Mouse (Mus musculus) stomach, postnatal 0 days (tissue): ENCODE measurements around the gene Fam184a. TPM values are rescaled to one million over a fixed set of nuclear protein-coding genes. Genes with fewer than 3 reads are reported as not detected.

ENCODE experiments used
- ATAC-seq: fragments of 200-750 bp; cut with Nextera tagmentation; 2 replicates; pipeline ENCODE4 v1.8.0; 2017; ENCODE audit not compliant: low FRiP score, low TSS enrichment
- DNase-seq: peaks from one replicate; pipeline ENCODE4 v3.0.0-alpha.2; 2016; ENCODE audit warnings: low spot score
- H3K27ac ChIP-seq: fragments of 300-500 bp; sonication (generic); replicated peaks from 2 replicates; pipeline ENCODE4 v1.5.1; 2014; ENCODE audit warnings: mild to moderate bottlenecking, control low read depth
- H3K27me3 ChIP-seq: fragments of 300-500 bp; sonication (generic); 2 replicates; pipeline ENCODE4 v1.6.1; 2014; ENCODE audit warnings: low read length; ENCODE audit not compliant: control insufficient read depth, insufficient read depth
- H3K36me3 ChIP-seq: fragments of 300-500 bp; sonication (generic); 2 replicates; pipeline ENCODE4 v1.6.1; 2014; ENCODE audit warnings: low read length, mixed read lengths; ENCODE audit not compliant: control insufficient read depth, insufficient read depth
- H3K4me1 ChIP-seq: fragments of 300-500 bp; sonication (generic); replicated peaks from 2 replicates; pipeline ENCODE4 v1.6.1; 2014; ENCODE audit warnings: antibody characterized with exemption; ENCODE audit not compliant: control insufficient read depth, insufficient read depth
- H3K4me2 ChIP-seq: fragments of 300-500 bp; sonication (generic); replicated peaks from 2 replicates; pipeline ENCODE4 v1.6.1; 2014; ENCODE audit warnings: low read depth, mild to moderate bottlenecking, control low read depth, moderate library complexity
- H3K4me3 ChIP-seq: fragments of 300-500 bp; sonication (generic); 2 replicates; pipeline ENCODE4 v1.5.1; 2014; ENCODE audit warnings: low read depth, low read length, control low read depth
- H3K9ac ChIP-seq: fragments of 300-500 bp; sonication (generic); 2 replicates; pipeline ENCODE4 v1.6.1; 2014; ENCODE audit warnings: mild to moderate bottlenecking, low read length, control low read depth, mixed read lengths
- H3K9me3 ChIP-seq: fragments of 300-500 bp; sonication (generic); 2 replicates; pipeline ENCODE4 v1.6.1; 2016; ENCODE audit warnings: low read length; ENCODE audit not compliant: control insufficient read depth
- CTCF ChIP-seq: IDR thresholded peaks from 2 replicates; pipeline ENCODE4 v1.5.1; 2016; ENCODE audit warnings: antibody characterized with exemption, low read depth, mild to moderate bottlenecking, moderate library complexity
- EP300 ChIP-seq: optimal IDR thresholded peaks from 2 replicates; pipeline ENCODE3; 2016; ENCODE audit warnings: antibody characterized with exemption
- WGBS: fragments of 180-500 bp; shearing (Covaris S2); extraction: QIAGEN DNeasy Blood & Tissue Kit; methylation state at CpG from one replicate; pipeline ENCODE4 v1.1.7; 2014; 5-methylcytosine and 5-hydroxymethylcytosine counted together
- polyA plus RNA-seq: library from polyadenylated mRNA; unstranded; fragments of >200 nt; fragmentation: Nextera tagmentation; extraction: Ambion mirVana; gene quantifications from 2 replicates; pipeline ENCODE4 v1.2.1, GENCODE M21; 2015

Gene Fam184a
- polyA plus RNA-seq, 1 experiment from 2014 or later: 0.65 TPM

- no peak overlapping the region for H3K4me2 ChIP-seq
- DNase-seq: no peak
Measured at GRCm38 (mm10) chr10:53771480-53771879, 20.6 kb upstream of the Fam184a start.

GRCm38 (mm10) chr10:53768745-53769144, 17.8 kb upstream of the Fam184a start:
- Histone ChIP-seq H3K4me2 (no peak overlapping the region), H3K9ac (no peak overlapping the region), H3K36me3 (no peaks in the 10 kb centered on the region), H3K9me3 (no peaks in the 10 kb centered on the region), H3K27me3 (no peaks in the 10 kb centered on the region), H3K4me1 (no peaks in the 10 kb centered on the region), H3K4me3 (no peak overlapping the region), H3K27ac (no peak overlapping the region)
- DNase-seq (no peak), ATAC-seq (no peak)
- TF ChIP-seq CTCF: no peak
- no peak for TF ChIP-seq EP300
- WGBS: 62% methylated on average over 3 of the region's 3 CpGs

More at GRCm38 (mm10) chr10:53771480-53771879, 20.6 kb upstream of the Fam184a start:
- 57% methylated on average over 2 of the region's 2 CpGs for WGBS
- Histone ChIP-seq H3K9ac (no peak overlapping the region), H3K27me3 (no peaks in the 10 kb centered on the region), H3K27ac (no peak overlapping the region), H3K36me3 (no peaks in the 10 kb centered on the region), H3K4me1 (no peaks in the 10 kb centered on the region), H3K4me3 (no peak overlapping the region), H3K9me3 (no peaks in the 10 kb centered on the region)
- no peak for TF ChIP-seq EP300
- TF ChIP-seq CTCF: no peak
- ATAC-seq: no peak

- H3K27ac ChIP-seq: no peak overlapping the region
- ATAC-seq (no peak), DNase-seq (no peak)
- H3K4me1 ChIP-seq: no peaks in the 10 kb centered on the region
- H3K36me3 ChIP-seq: no peaks in the 10 kb centered on the region
- H3K4me3 ChIP-seq: no peak overlapping the region
- TF ChIP-seq EP300 (no peak), CTCF (no peak)
- no peak overlapping the region for H3K9ac ChIP-seq
- 78% methylated on average over 4 of the region's 4 CpGs for WGBS
- H3K27me3 ChIP-seq: no peaks in the 10 kb centered on the region
- no peaks in the 10 kb centered on the region for H3K9me3 ChIP-seq
- no peak overlapping the region for H3K4me2 ChIP-seq
Measured at GRCm38 (mm10) chr10:53765471-53765870, 14.5 kb upstream of the Fam184a start.

GRCm38 (mm10) chr10:53752723-53753122, 1.8 kb upstream of the Fam184a start:
- Histone ChIP-seq H3K4me1 (no peaks in the 10 kb centered on the region; the same call in 1 of the 2 replicates), H3K36me3 (no peaks in the 10 kb centered on the region), H3K4me3 (no peak overlapping the region), H3K4me2 (no peak overlapping the region), H3K27ac (no peak overlapping the region), H3K9ac (no peak overlapping the region), H3K9me3 (no peaks in the 10 kb centered on the region), H3K27me3 (no peaks in the 10 kb centered on the region)
- 68% methylated on average over 1 of the region's 1 CpGs for WGBS
- TF ChIP-seq EP300 (no peak), CTCF (no peak)
- ATAC-seq: no peak
- no peak for DNase-seq

GRCm38 (mm10) chr10:53750275-53750954, 508 bp downstream of the Fam184a start:
- TF ChIP-seq CTCF: no peak
- no peak for TF ChIP-seq EP300
- no peaks in the 10 kb centered on the region for H3K36me3 ChIP-seq
- DNase-seq: peak; percentile 18
- H3K4me2 ChIP-seq: peak overlapping the region; percentile 99
- no peaks in the 10 kb centered on the region for H3K27me3 ChIP-seq
- H3K9ac ChIP-seq: peak overlapping the region; percentile 63
- H3K4me1 ChIP-seq: no peaks in the 10 kb centered on the region; the same call in 1 of the 2 replicates
- H3K27ac ChIP-seq: no peak overlapping the region
- WGBS: 7% methylated on average over 36 of the region's 39 CpGs
- H3K9me3 ChIP-seq: no peaks in the 10 kb centered on the region
- peak overlapping the region; percentile 72 for H3K4me3 ChIP-seq
- peak; percentile 38; the same call in 1 of the 2 replicates for ATAC-seq

- no peaks in the 10 kb centered on the region; the same call in 1 of the 2 replicates for H3K4me1 ChIP-seq
- no peaks in the 10 kb centered on the region for H3K27me3 ChIP-seq
- no peak overlapping the region for H3K4me2 ChIP-seq
- TF ChIP-seq EP300 (no peak), CTCF (no peak)
- WGBS: 87% methylated on average over 6 of the region's 6 CpGs
- no peak overlapping the region for H3K9ac ChIP-seq
- H3K9me3 ChIP-seq: no peaks in the 10 kb centered on the region
- ATAC-seq (no peak), DNase-seq (no peak)
- H3K36me3 ChIP-seq: no peaks in the 10 kb centered on the region
- no peak overlapping the region for H3K4me3 ChIP-seq
- H3K27ac ChIP-seq: no peak overlapping the region
Measured at GRCm38 (mm10) chr10:53746039-53746438, 4.9 kb downstream of the Fam184a start.
